Mouse (Mus musculus) hindbrain, embryonic 14.5 days (tissue): ENCODE data around the gene Ceacam10. TPM values are rescaled to one million over a fixed set of nuclear protein-coding genes. Genes with fewer than 3 reads are reported as not detected.

Experiments
- polyA plus RNA-seq: library from polyadenylated mRNA; unstranded; fragments of >200 nt; fragmentation: Nextera tagmentation; extraction: Ambion mirVana; gene quantifications from 2 replicates; pipeline ENCODE4 v1.2.1, GENCODE M21; 2014

Ceacam10 gene
- polyA plus RNA-seq, 1 experiment from 2014 or later, result 0.41 TPM

Other genes with a start within 250 kb of the Ceacam10 start
- gene Irgq, start 246.5 kb upstream of the Ceacam10 start, polyA plus RNA-seq, result 28.0 and 33.5 TPM in 2 replicates
- gene Pinlyp, start 231.1 kb upstream of the Ceacam10 start, polyA plus RNA-seq, result not detected in 2 replicates
- 47.4 and 52.3 TPM in 2 replicates for gene Xrcc1, start 230.9 kb upstream of the Ceacam10 start, polyA plus RNA-seq
- gene Ethe1, start 189.7 kb upstream of the Ceacam10 start, polyA plus RNA-seq, result 25.8 and 26.4 TPM in 2 replicates
- gene Zfp575, start 189.6 kb upstream of the Ceacam10 start, polyA plus RNA-seq, result 10.3 and 11.4 TPM in 2 replicates
- gene Phldb3, start 166.4 kb upstream of the Ceacam10 start, polyA plus RNA-seq, result not detected in 2 replicates
- gene Lypd3, start 140.7 kb upstream of the Ceacam10 start, polyA plus RNA-seq, result 0.27 and 0.29 TPM in 2 replicates
- gene Tex101, start 100.5 kb upstream of the Ceacam10 start, polyA plus RNA-seq, result not detected in 2 replicates
- not detected in 2 replicates for gene BC049730, start 68.0 kb upstream of the Ceacam10 start, polyA plus RNA-seq
- not detected in 2 replicates for gene Gm4763, start 50.3 kb upstream of the Ceacam10 start, polyA plus RNA-seq
- 0.11 and 0.35 TPM in 2 replicates for gene Cd177, start 16.9 kb upstream of the Ceacam10 start, polyA plus RNA-seq
- 36.2 and 37.5 TPM in 2 replicates for gene Gm9844, start 85.0 kb downstream of the Ceacam10 start, polyA plus RNA-seq
- 0.27 TPM in 1 of 2 replicates, not detected in the other for gene Lypd4, start 92.7 kb downstream of the Ceacam10 start, polyA plus RNA-seq
- 0.16 and 0.17 TPM in 2 replicates for gene Dmrtc2, start 92.9 kb downstream of the Ceacam10 start, polyA plus RNA-seq
- gene Rps19, start 107.2 kb downstream of the Ceacam10 start, polyA plus RNA-seq, result 1,197 and 1,586 TPM in 2 replicates
- 0.13 and 0.33 TPM in 2 replicates for gene Cd79a, start 120.2 kb downstream of the Ceacam10 start, polyA plus RNA-seq
- 58.4 and 58.6 TPM in 2 replicates for gene Arhgef1, start 125.7 kb downstream of the Ceacam10 start, polyA plus RNA-seq
- 5.9 and 6.6 TPM in 2 replicates for gene Gm4881, start 167.3 kb downstream of the Ceacam10 start, polyA plus RNA-seq
- 331 and 332 TPM in 2 replicates for gene Rabac1, start 195.5 kb downstream of the Ceacam10 start, polyA plus RNA-seq
- gene Atp1a3, start 228.8 kb downstream of the Ceacam10 start, polyA plus RNA-seq, result 404 and 524 TPM in 2 replicates